Mouse (Mus musculus): ENCODE results near the gene Kri1.

- TF ChIP-seq HCFC1 (IDR thresholded peaks at IDR 0.05; ENCODE audit: borderline replicate concordance, insufficient read depth, low read length) (no peak), MAFK (IDR thresholded peaks at IDR 0.05; ENCODE audit: insufficient read depth, low read depth, low read length) (no peak)
Measured at GRCm38 (mm10) chr9:21320619-21321512, 33.1 kb upstream of the Kri1 start, which contains the start of gene Slc44a2.
